Mouse (Mus musculus): ENCODE measurements around the gene Hdac4.

Gene Hdac4

GRCm38 (mm10) chr1:92132181-92132580 is 63.3 kb downstream of the Hdac4 start:
- no peak for DNase-seq (ENCODE audit: low read depth, low spot score)

- DNase-seq (ENCODE audit: low read depth, low spot score) = peak; percentile 67
These were observed 64.9 kb downstream of the Hdac4 start for GRCm38 (mm10) chr1:92130470-92131100.

- DNase-seq (ENCODE audit: low read depth, low spot score) = no peak
These were observed 65.7 kb downstream of the Hdac4 start for GRCm38 (mm10) chr1:92129751-92130150.

GRCm38 (mm10) chr1:92127785-92128184 is 67.7 kb downstream of the Hdac4 start:
- DNase-seq (ENCODE audit: low read depth, low spot score) = no peak

- no peak for DNase-seq (ENCODE audit: low read depth, low spot score)
These were observed 68.1 kb downstream of the Hdac4 start for GRCm38 (mm10) chr1:92127366-92127765.

GRCm38 (mm10) chr1:92124497-92125201 is 70.8 kb downstream of the Hdac4 start:
- DNase-seq (ENCODE audit: low read depth, low spot score) = no peak

GRCm38 (mm10) chr1:92119303-92119702 is 76.2 kb downstream of the Hdac4 start:
- peak; percentile 67 for DNase-seq (ENCODE audit: low read depth, low spot score)

GRCm38 (mm10) chr1:92117597-92117996 is 77.9 kb downstream of the Hdac4 start:
- no peak for DNase-seq (ENCODE audit: low read depth, low spot score)

- no peak for DNase-seq (ENCODE audit: low read depth, low spot score)
These were observed 79.3 kb downstream of the Hdac4 start for GRCm38 (mm10) chr1:92116169-92116568.

- DNase-seq (ENCODE audit: low read depth, low spot score) = no peak
These were observed 81.4 kb downstream of the Hdac4 start for GRCm38 (mm10) chr1:92114091-92114490.

GRCm38 (mm10) chr1:92113243-92114009 is 82.1 kb downstream of the Hdac4 start:
- DNase-seq (ENCODE audit: low read depth, low spot score) = no peak

- DNase-seq (ENCODE audit: low read depth, low spot score) = no peak
These were observed 82.9 kb downstream of the Hdac4 start for GRCm38 (mm10) chr1:92112591-92112990.

GRCm38 (mm10) chr1:92111551-92111950 is 83.9 kb downstream of the Hdac4 start:
- no peak for DNase-seq (ENCODE audit: low read depth, low spot score)

GRCm38 (mm10) chr1:92111026-92111425 is 84.5 kb downstream of the Hdac4 start:
- DNase-seq (ENCODE audit: low read depth, low spot score) = no peak

- no peak for DNase-seq (ENCODE audit: low read depth, low spot score)
These were observed 86.3 kb downstream of the Hdac4 start for GRCm38 (mm10) chr1:92109221-92109620.

GRCm38 (mm10) chr1:92108556-92108955 is 86.9 kb downstream of the Hdac4 start:
- DNase-seq (ENCODE audit: low read depth, low spot score) = no peak

- DNase-seq (ENCODE audit: low read depth, low spot score) = no peak
These were observed 87.5 kb downstream of the Hdac4 start for GRCm38 (mm10) chr1:92107996-92108395.

- no peak for DNase-seq (ENCODE audit: low read depth, low spot score)
These were observed 88.0 kb downstream of the Hdac4 start for GRCm38 (mm10) chr1:92107521-92107920.

- no peak for DNase-seq (ENCODE audit: low read depth, low spot score)
These were observed 88.9 kb downstream of the Hdac4 start for GRCm38 (mm10) chr1:92106486-92107160.

- DNase-seq (ENCODE audit: low read depth, low spot score) = no peak
These were observed 90.8 kb downstream of the Hdac4 start for GRCm38 (mm10) chr1:92104718-92105117.

- no peak for DNase-seq (ENCODE audit: low read depth, low spot score)
These were observed 91.5 kb downstream of the Hdac4 start for GRCm38 (mm10) chr1:92103971-92104370.

- peak; percentile 50 for DNase-seq (ENCODE audit: low read depth, low spot score)
These were observed 92.1 kb downstream of the Hdac4 start for GRCm38 (mm10) chr1:92103377-92103776.
